Mouse (Mus musculus): ENCODE results near the gene Trim65. TPM values are rescaled to one million over a fixed set of nuclear protein-coding genes. Genes with fewer than 3 reads are reported as not detected.

Trim65 gene
- 39.2 TPM for total RNA-seq (2023)

DNA sequence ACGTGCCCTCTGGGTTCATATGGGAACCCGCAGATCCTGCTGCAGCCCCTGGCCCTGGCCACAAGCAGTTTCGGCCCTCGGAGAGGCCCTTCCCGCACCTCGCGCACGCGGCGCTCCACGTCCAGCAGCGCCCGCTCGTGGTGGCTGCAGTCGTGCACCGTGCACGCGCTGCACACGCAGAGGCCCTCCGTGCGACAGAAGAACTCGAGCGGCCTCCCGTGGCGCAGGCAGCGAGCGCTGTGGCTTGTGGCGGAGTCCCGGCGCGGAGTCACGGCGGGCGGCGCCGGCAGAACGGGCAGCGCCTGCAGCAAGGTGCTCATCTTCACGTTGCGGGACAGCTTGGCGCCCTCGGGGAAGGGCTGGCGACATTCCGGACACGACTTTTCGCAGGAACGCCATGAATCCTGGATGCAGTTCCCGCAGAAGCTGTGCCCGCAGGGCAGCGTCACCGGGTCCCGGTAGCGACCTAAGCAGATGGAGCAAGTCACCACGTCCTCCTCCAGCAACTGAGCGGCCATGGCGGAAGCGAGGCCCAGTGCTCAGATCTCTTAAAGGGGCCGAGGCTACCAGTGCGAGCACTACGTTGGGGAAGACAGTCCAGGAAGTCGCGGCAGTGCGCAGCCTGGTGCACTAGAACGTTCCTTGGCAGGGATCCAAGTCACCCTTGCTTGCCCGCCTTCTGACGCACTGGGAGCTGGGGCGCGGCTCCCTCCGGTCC, at the start of gene Trim65:
TSS of gene Trim65 (minus strand) at position 641 of the 718 bp plus-strand sequence.

GRCm38 (mm10) chr11:116167884-116168439, 37.0 kb upstream of the Trim65 start, which contains the start of gene Fbf1:
Gene Fbf1, minus strand, starts transcription at chr11:116168166.

DNA sequence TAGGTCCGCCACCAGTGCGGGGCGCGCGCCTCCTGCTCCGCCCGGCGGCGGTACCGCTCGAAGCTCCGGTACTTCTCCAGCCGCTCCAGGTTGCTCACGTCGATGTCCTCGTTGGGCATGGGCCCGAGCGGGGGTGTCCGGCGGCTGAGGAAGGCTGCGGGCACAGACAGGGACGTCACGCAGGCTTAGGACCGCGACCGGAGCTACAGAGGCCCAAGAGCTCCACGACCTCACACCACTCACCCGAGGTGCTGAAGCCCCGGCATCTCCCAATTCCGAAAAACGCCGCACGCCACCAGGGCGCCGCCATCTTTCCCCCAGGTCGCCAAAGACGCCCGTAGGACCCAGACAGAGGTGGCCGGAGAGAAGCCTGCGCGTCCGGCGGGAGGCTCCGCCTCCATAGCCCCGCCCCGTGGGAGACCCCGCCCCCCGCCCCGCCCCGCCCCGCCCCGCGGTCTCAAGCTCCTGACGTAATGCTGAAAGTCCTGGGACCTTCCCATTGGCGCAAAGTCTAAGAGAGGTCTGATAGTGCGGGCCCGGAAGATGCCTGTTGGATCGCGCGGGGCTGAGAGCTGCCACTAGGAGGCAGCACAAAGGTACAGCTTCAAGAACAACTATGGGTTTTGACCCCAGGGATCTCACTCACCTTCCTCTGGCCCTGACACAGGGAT, 7.7 kb upstream of the Trim65 start, which contains the start of gene Mrpl38:
TSS of gene Mrpl38 (minus strand) at position 401 of the 671 bp plus-strand sequence.

GRCm38 (mm10) chr11:116127156-116127980, 3.6 kb downstream of the Trim65 start, which contains the start of gene Trim47:
Gene Trim47, minus strand, starts transcription at chr11:116127210.

DNA sequence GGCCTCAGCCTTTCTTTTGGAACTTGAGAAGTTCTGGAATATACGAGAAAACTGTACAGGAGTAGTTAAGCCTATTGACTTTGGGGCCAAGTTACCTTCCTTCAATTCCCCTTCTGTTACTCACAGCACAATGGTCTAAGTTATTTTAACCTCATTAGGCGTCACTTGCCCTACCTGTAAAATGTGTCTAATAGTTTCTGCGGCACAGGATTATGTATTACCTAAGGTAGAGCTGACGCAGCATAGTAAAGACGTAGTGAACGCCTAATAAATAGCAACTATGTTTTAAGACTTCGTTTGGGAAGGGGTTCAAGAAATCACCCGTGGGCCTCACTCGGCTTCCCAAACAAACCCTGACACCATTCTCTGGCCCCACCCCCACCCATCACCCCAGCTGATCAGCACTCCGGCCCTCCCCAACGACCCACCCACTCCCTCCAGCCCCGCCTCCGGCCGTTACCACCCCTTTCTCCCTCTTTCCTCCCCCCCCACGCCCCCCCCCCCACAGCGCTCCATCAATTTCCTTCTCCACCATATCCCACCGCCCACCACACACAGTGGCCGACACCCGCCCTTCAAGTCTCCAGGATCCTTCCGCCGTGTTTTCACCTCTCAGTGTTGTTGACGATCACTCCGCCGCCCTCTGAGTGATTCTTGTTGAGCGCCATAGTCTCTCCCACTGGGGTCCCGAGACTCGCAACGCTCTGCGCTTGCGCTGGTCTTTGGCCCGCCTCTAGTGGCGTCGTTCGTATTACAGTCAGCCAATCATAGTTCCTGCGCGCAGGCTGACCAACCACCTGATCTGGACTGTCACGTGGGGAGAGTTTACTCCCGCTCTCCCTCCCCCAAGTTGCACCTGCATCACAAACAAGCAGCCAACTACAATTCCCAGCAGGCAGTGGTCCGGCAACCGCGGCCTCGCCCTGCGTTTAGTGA, 44.4 kb downstream of the Trim65 start, which contains the start of gene Wbp2:
TSS of gene Wbp2 (minus strand) at position 738 of the 936 bp plus-strand sequence.

DNA sequence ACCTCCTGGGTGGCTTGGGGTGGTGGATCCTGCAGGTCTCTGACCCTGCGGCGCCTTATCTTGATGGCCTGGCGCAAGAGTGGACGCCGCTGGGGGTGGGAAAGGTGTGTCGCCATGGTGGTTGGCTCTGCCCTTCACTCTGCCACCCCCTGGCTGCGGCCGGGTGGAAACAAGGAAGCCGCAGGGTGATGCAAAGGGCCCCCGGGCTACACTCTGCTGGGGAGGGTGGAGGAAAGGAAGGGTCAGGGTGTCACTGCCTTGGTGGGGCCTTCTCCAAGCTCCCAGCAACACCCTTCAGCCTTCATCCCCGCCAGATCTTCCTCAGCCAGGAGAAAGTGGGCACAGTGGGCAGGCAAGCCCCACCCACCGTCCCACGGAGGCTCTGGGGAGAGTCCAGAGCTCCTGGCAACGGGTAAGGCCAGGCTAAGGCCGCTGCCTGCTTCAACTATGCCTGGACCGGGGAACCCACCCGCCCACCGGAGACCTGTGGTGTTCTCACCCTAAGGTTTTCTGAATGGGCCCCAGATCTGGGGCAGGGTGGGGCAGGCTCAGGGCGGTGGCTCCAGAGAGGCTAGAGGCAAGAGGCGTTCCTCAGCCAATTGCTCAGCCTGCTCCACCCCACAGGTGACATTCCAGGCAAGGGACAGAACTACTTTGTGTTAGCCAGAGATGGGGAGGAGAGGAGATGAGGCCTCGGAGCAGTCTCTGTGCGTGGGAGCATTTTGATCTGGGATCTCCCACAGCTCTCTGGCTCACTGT, 53.3 kb downstream of the Trim65 start, which contains the start of gene Unc13d:
TSS of gene Unc13d (minus strand) at position 516 of the 759 bp plus-strand sequence.

Other genes with a start within 250 kb of the Trim65 start
- not detected for gene Smim5, start 231.2 kb downstream of the Trim65 start, total RNA-seq (2023)
- gene Smim6, start 219.1 kb downstream of the Trim65 start, total RNA-seq (2023) = not detected
- 33.5 TPM for gene Sap30bp, start 197.8 kb downstream of the Trim65 start, total RNA-seq (2023)
- gene Recql5, start 197.7 kb downstream of the Trim65 start, total RNA-seq (2023) = 20.7 TPM
- gene Itgb4, start 156.4 kb downstream of the Trim65 start, total RNA-seq (2023) = 0.59 TPM
- gene Galk1, start 118.4 kb downstream of the Trim65 start, total RNA-seq (2023) = 15.2 TPM
- gene H3f3b, start 103.2 kb downstream of the Trim65 start, total RNA-seq (2023) = 1,631 TPM
- 58.6 TPM for gene Unk, start 100.8 kb downstream of the Trim65 start, total RNA-seq (2023)
- 85.3 TPM for gene Unc13d, start 53.2 kb downstream of the Trim65 start, total RNA-seq (2023)
- gene Wbp2, start 44.1 kb downstream of the Trim65 start, total RNA-seq (2023) = 174 TPM
- gene Trim47, start 3.9 kb downstream of the Trim65 start, total RNA-seq (2023) = 1.8 TPM
- 59.1 TPM for gene Mrpl38, start 7.7 kb upstream of the Trim65 start, total RNA-seq (2023)
- gene Fbf1, start 37.0 kb upstream of the Trim65 start, total RNA-seq (2023) = 27.4 TPM
- 43.3 TPM for gene Ten1, start 67.7 kb upstream of the Trim65 start, total RNA-seq (2023)
- gene Acox1, start 67.9 kb upstream of the Trim65 start, total RNA-seq (2023) = 24.0 TPM
- gene Evpl, start 106.9 kb upstream of the Trim65 start, total RNA-seq (2023) = 0.44 TPM
- 67.5 TPM for gene Srp68, start 143.1 kb upstream of the Trim65 start, total RNA-seq (2023)
- not detected for gene Galr2, start 149.8 kb upstream of the Trim65 start, total RNA-seq (2023)
- gene Exoc7, start 176.1 kb upstream of the Trim65 start, total RNA-seq (2023) = 60.6 TPM
- not detected for gene Foxj1, start 204.3 kb upstream of the Trim65 start, total RNA-seq (2023)